In genomic region chr3:96704778-96705177, GRCm38 (mm10) we compare ENCODE assay signal across 10 mouse cellular contexts. TPM values are rescaled to one million over a fixed set of nuclear protein-coding genes. Genes with fewer than 3 reads are reported as not detected.
DNase-seq lines count a peak whose midpoint lies in the region; ATAC-seq and TF ChIP-seq lines count a peak whose summit lies in the region.
"Had no signal": no experiment of that assay in that cellular context is flagged by ENCODE, and none has a peak within 500 bp of the region (broad histone marks: within the 10 kb centered on the region; RNA-seq: fewer than 3 reads in every experiment).

No protein-coding gene starts in this region.

- no peak overlapping the region for H3K4me2 ChIP-seq in heart, postnatal 0 days (ENCODE audit: low read depth, low read length)
- H3K4me2 ChIP-seq in midbrain, embryonic 11.5 days: no peak overlapping the region
- no peak overlapping the region for H3K4me2 ChIP-seq in midbrain, embryonic 13.5 days (replicated peaks)
- H3K4me2 ChIP-seq: embryonic facial prominence, embryonic 12.5 days had no signal

- peak; percentile 37 for TF ChIP-seq CTCF in heart, postnatal 0 days (IDR thresholded peaks at IDR 0.05; ENCODE audit: low read depth)
- peak; percentile 60 for TF ChIP-seq CTCF in bone marrow macrophage, adult 2 months (IDR thresholded peaks at IDR 0.05; ENCODE audit: low read depth, low read length)

- no peak for TF ChIP-seq POLR2A in bone marrow macrophage, adult 2 months (IDR thresholded peaks at IDR 0.05; ENCODE audit: borderline replicate concordance, low read depth, low read length)

- H3K9me3 ChIP-seq in heart, postnatal 0 days (replicated peaks; ENCODE audit: control insufficient read depth, low read length): no peaks in the 10 kb centered on the region
- H3K9me3 ChIP-seq in heart, embryonic 10.5 days: no peaks in the 10 kb centered on the region
- no peaks in the 10 kb centered on the region for H3K9me3 ChIP-seq in midbrain, embryonic 11.5 days (ENCODE audit: control insufficient read depth, low read length)
- no peaks in the 10 kb centered on the region for H3K9me3 ChIP-seq in midbrain, embryonic 13.5 days
- H3K9me3 ChIP-seq: embryonic facial prominence, embryonic 12.5 days had no signal

- intact Hi-C loops in left cerebral cortex, postnatal 36 days (cut with DNase I): loop anchor here (10.0 kb wide), 1 partner anchor 160 kb away; no protein-coding TSS in a partner anchor

- no peak for DNase-seq in heart, postnatal 0 days (ENCODE audit: low spot score)
- no peak for DNase-seq in heart, embryonic 10.5 days (ENCODE audit: low spot score)
- peak; percentile 88 for DNase-seq in midbrain, embryonic 11.5 days (ENCODE audit: low spot score, missing footprints)
- DNase-seq in thymus, postnatal 0 days (ENCODE audit: low spot score): peak; percentile 29
- DNase-seq in urinary bladder, postnatal 25 days (ENCODE audit: low spot score): no peak
- no peak for DNase-seq in left cerebral cortex, postnatal 36 days (ENCODE audit: low spot score in 2 of 2)

- 58% methylated on average over 11 of the region's 11 CpGs for WGBS in heart, postnatal 0 days
- 67% methylated on average over 11 of the region's 11 CpGs for WGBS in heart, embryonic 10.5 days
- WGBS in midbrain, embryonic 11.5 days: 65% methylated on average over 11 of the region's 11 CpGs
- WGBS in midbrain, embryonic 13.5 days: 71% methylated on average over 11 of the region's 11 CpGs

- TF ChIP-seq EP300 in heart, postnatal 0 days (IDR thresholded peaks at IDR 0.05; ENCODE audit: low read depth): no peak

- H3K4me1 ChIP-seq in heart, postnatal 0 days (ENCODE audit: control insufficient read depth, insufficient read depth): no peaks in the 10 kb centered on the region
- H3K4me1 ChIP-seq in heart, embryonic 10.5 days: peaks cover 10% of the 10 kb centered on the region
- no peaks in the 10 kb centered on the region for H3K4me1 ChIP-seq in midbrain, embryonic 11.5 days (ENCODE audit: control insufficient read depth, insufficient read depth, low read length)
- peaks cover 9% of the 10 kb centered on the region; the same call in 1 of the 2 replicates for H3K4me1 ChIP-seq in midbrain, embryonic 13.5 days (replicated peaks)
- H3K4me1 ChIP-seq in bone marrow macrophage, adult 2 months (ENCODE audit: control insufficient read depth, insufficient read depth, low read length): peaks cover 2% of the 10 kb centered on the region; the same call in 1 of the 2 replicates

- no peak overlapping the region for H3K9ac ChIP-seq in heart, postnatal 0 days (replicated peaks; ENCODE audit: low read depth, low read length)
- no peak overlapping the region for H3K9ac ChIP-seq in midbrain, embryonic 11.5 days (ENCODE audit: low read length)
- no peak overlapping the region for H3K9ac ChIP-seq in midbrain, embryonic 13.5 days (replicated peaks)
- H3K9ac ChIP-seq: embryonic facial prominence, embryonic 12.5 days had no signal

- peaks cover 47% of the 10 kb centered on the region for H3K36me3 ChIP-seq in heart, postnatal 0 days (replicated peaks; ENCODE audit: control insufficient read depth, insufficient read depth, low read length)
- H3K36me3 ChIP-seq in heart, embryonic 10.5 days: peaks cover 59% of the 10 kb centered on the region
- H3K36me3 ChIP-seq in midbrain, embryonic 11.5 days (ENCODE audit: control insufficient read depth, insufficient read depth, low read length): peaks cover 13% of the 10 kb centered on the region
- H3K36me3 ChIP-seq in midbrain, embryonic 13.5 days: peaks cover 61% of the 10 kb centered on the region

- no peak for ATAC-seq in heart, postnatal 0 days (ENCODE audit: insufficient read depth, low read depth)
- ATAC-seq in midbrain, embryonic 11.5 days (ENCODE audit: low FRiP score): no peak
- no peak for ATAC-seq in midbrain, embryonic 13.5 days

- no peaks in the 10 kb centered on the region for H3K27me3 ChIP-seq in heart, postnatal 0 days (ENCODE audit: control insufficient read depth, insufficient read depth, low read length)
- H3K27me3 ChIP-seq in heart, embryonic 10.5 days (ENCODE audit: insufficient read depth, poor library complexity, severe bottlenecking): peaks cover 18% of the 10 kb centered on the region; the same call in 1 of the 2 replicates
- no peaks in the 10 kb centered on the region; the same call in 1 of the 2 replicates for H3K27me3 ChIP-seq in midbrain, embryonic 11.5 days (ENCODE audit: control insufficient read depth, insufficient read depth, low read length)
- H3K27me3 ChIP-seq in midbrain, embryonic 13.5 days: peaks cover 12% of the 10 kb centered on the region

- no peak overlapping the region for H3K4me3 ChIP-seq in heart, postnatal 0 days (ENCODE audit: low read depth, low read length)
- H3K4me3 ChIP-seq in heart, embryonic 10.5 days: no peak overlapping the region
- no peak overlapping the region for H3K4me3 ChIP-seq in midbrain, embryonic 11.5 days (ENCODE audit: low read depth, low read length)
- H3K4me3 ChIP-seq in midbrain, embryonic 13.5 days (replicated peaks): no peak overlapping the region
- H3K4me3 ChIP-seq in bone marrow macrophage, adult 2 months (ENCODE audit: insufficient read depth, low read length): no peak overlapping the region
- H3K4me3 ChIP-seq: embryonic facial prominence, embryonic 12.5 days; myocyte had no signal

- H3K27ac ChIP-seq in heart, postnatal 0 days (ENCODE audit: low read depth): no peak overlapping the region
- H3K27ac ChIP-seq in heart, embryonic 10.5 days: no peak overlapping the region
- H3K27ac ChIP-seq in midbrain, embryonic 11.5 days (ENCODE audit: low read depth, low read length): no peak overlapping the region
- H3K27ac ChIP-seq in midbrain, embryonic 13.5 days: no peak overlapping the region
- H3K27ac ChIP-seq in bone marrow macrophage, adult 2 months (ENCODE audit: insufficient read depth, low read depth, low read length): no peak overlapping the region
- H3K27ac ChIP-seq: embryonic facial prominence, embryonic 12.5 days had no signal

RNA-seq across cellular contexts. Expression of gene Nudt17, which starts 3.6 kb away (rescaled TPM):
- total RNA-seq in heart, postnatal 0 days (2014; rRNA removed; ENCODE audit: low replicate concordance): 2.5 and 9.9 TPM in 2 replicates
- 6.9 and 7.9 TPM in 2 replicates for polyA plus RNA-seq in heart, postnatal 0 days (2015; fragmentation: Nextera tagmentation; extraction: Ambion mirVana)
- polyA plus RNA-seq in heart, embryonic 10.5 days (2016; fragmentation: Nextera tagmentation; extraction: Ambion mirVana): 7.1 and 8.5 TPM in 2 replicates
- 14.4 and 16.3 TPM in 2 replicates for polyA plus RNA-seq in midbrain, embryonic 11.5 days (2014; fragmentation: Nextera tagmentation; extraction: Ambion mirVana)
- 10.1 and 10.6 TPM in 2 replicates for polyA plus RNA-seq in midbrain, embryonic 13.5 days (2015; fragmentation: Nextera tagmentation; extraction: Ambion mirVana)
- polyA plus RNA-seq in bone marrow macrophage, adult 2 months (2012; ENCODE audit: insufficient read depth, insufficient read length, missing spikeins): not detected in 2 replicates
- polyA plus RNA-seq in thymus, postnatal 0 days (2015; fragmentation: Nextera tagmentation; extraction: Ambion mirVana): 19.5 and 20.7 TPM in 2 replicates
- total RNA-seq in left cerebral cortex, postnatal 36 days (2021): 1 to 10 TPM; 9.0 to 9.8 TPM

RNA-seq across cellular contexts. Expression of gene Pias3, which starts 8.6 kb away (rescaled TPM):
- total RNA-seq in heart, postnatal 0 days (2014; rRNA removed; ENCODE audit: low replicate concordance): 13.8 and 17.4 TPM in 2 replicates
- polyA plus RNA-seq in heart, postnatal 0 days (2015; fragmentation: Nextera tagmentation; extraction: Ambion mirVana): 19.3 and 22.5 TPM in 2 replicates
- polyA plus RNA-seq in heart, embryonic 10.5 days (2016; fragmentation: Nextera tagmentation; extraction: Ambion mirVana): 41.8 and 43.4 TPM in 2 replicates
- 26.8 and 29.2 TPM in 2 replicates for polyA plus RNA-seq in midbrain, embryonic 11.5 days (2014; fragmentation: Nextera tagmentation; extraction: Ambion mirVana)
- polyA plus RNA-seq in midbrain, embryonic 13.5 days (2015; fragmentation: Nextera tagmentation; extraction: Ambion mirVana): 33.9 and 36.7 TPM in 2 replicates
- 43.5 and 44.0 TPM in 2 replicates for polyA plus RNA-seq in bone marrow macrophage, adult 2 months (2012; ENCODE audit: insufficient read depth, insufficient read length, missing spikeins)
- 11.9 and 12.3 TPM in 2 replicates for polyA plus RNA-seq in thymus, postnatal 0 days (2015; fragmentation: Nextera tagmentation; extraction: Ambion mirVana)
- 10 to 100 TPM; 23.9 to 24.3 TPM for total RNA-seq in left cerebral cortex, postnatal 36 days (2021)

RNA-seq across cellular contexts. Expression of gene Polr3c, which starts 22.6 kb away (rescaled TPM):
- 9.7 and 25.4 TPM in 2 replicates for total RNA-seq in heart, postnatal 0 days (2014; rRNA removed; ENCODE audit: low replicate concordance)
- polyA plus RNA-seq in heart, postnatal 0 days (2015; fragmentation: Nextera tagmentation; extraction: Ambion mirVana): 21.7 and 23.0 TPM in 2 replicates
- 37.7 and 41.0 TPM in 2 replicates for polyA plus RNA-seq in heart, embryonic 10.5 days (2016; fragmentation: Nextera tagmentation; extraction: Ambion mirVana)
- polyA plus RNA-seq in midbrain, embryonic 11.5 days (2014; fragmentation: Nextera tagmentation; extraction: Ambion mirVana): 35.7 and 41.6 TPM in 2 replicates
- 38.4 and 38.8 TPM in 2 replicates for polyA plus RNA-seq in midbrain, embryonic 13.5 days (2015; fragmentation: Nextera tagmentation; extraction: Ambion mirVana)
- polyA plus RNA-seq in bone marrow macrophage, adult 2 months (2012; ENCODE audit: insufficient read depth, insufficient read length, missing spikeins): 41.6 and 49.1 TPM in 2 replicates
- polyA plus RNA-seq in thymus, postnatal 0 days (2015; fragmentation: Nextera tagmentation; extraction: Ambion mirVana): 31.8 and 34.5 TPM in 2 replicates
- 10 to 100 TPM; 24.1 to 28.0 TPM for total RNA-seq in left cerebral cortex, postnatal 36 days (2021)

RNA-seq across cellular contexts. Expression of gene Rnf115, which starts 22.7 kb away (rescaled TPM):
- 27.0 and 35.6 TPM in 2 replicates for total RNA-seq in heart, postnatal 0 days (2014; rRNA removed; ENCODE audit: low replicate concordance)
- 29.0 and 30.0 TPM in 2 replicates for polyA plus RNA-seq in heart, postnatal 0 days (2015; fragmentation: Nextera tagmentation; extraction: Ambion mirVana)
- polyA plus RNA-seq in heart, embryonic 10.5 days (2016; fragmentation: Nextera tagmentation; extraction: Ambion mirVana): 47.9 and 59.6 TPM in 2 replicates
- 90.3 and 98.8 TPM in 2 replicates for polyA plus RNA-seq in midbrain, embryonic 11.5 days (2014; fragmentation: Nextera tagmentation; extraction: Ambion mirVana)
- polyA plus RNA-seq in midbrain, embryonic 13.5 days (2015; fragmentation: Nextera tagmentation; extraction: Ambion mirVana): 76.2 and 80.2 TPM in 2 replicates
- polyA plus RNA-seq in bone marrow macrophage, adult 2 months (2012; ENCODE audit: insufficient read depth, insufficient read length, missing spikeins): 69.5 and 74.8 TPM in 2 replicates
- polyA plus RNA-seq in thymus, postnatal 0 days (2015; fragmentation: Nextera tagmentation; extraction: Ambion mirVana): 65.9 and 73.2 TPM in 2 replicates
- 10 to 100 TPM; 66.4 to 66.7 TPM for total RNA-seq in left cerebral cortex, postnatal 36 days (2021)

RNA-seq across cellular contexts. Expression of gene Ankrd35, which starts 34.8 kb away (rescaled TPM):
- total RNA-seq in heart, postnatal 0 days (2014; rRNA removed; ENCODE audit: low replicate concordance): 0.39 and 0.88 TPM in 2 replicates
- polyA plus RNA-seq in heart, postnatal 0 days (2015; fragmentation: Nextera tagmentation; extraction: Ambion mirVana): 0.31 and 0.32 TPM in 2 replicates
- 0.14 TPM in 2 replicates for polyA plus RNA-seq in heart, embryonic 10.5 days (2016; fragmentation: Nextera tagmentation; extraction: Ambion mirVana)
- 0.10 and 0.19 TPM in 2 replicates for polyA plus RNA-seq in midbrain, embryonic 11.5 days (2014; fragmentation: Nextera tagmentation; extraction: Ambion mirVana)
- polyA plus RNA-seq in midbrain, embryonic 13.5 days (2015; fragmentation: Nextera tagmentation; extraction: Ambion mirVana): 0.58 and 0.59 TPM in 2 replicates
- polyA plus RNA-seq in bone marrow macrophage, adult 2 months (2012; ENCODE audit: insufficient read depth, insufficient read length, missing spikeins): not detected in 2 replicates
- polyA plus RNA-seq in thymus, postnatal 0 days (2015; fragmentation: Nextera tagmentation; extraction: Ambion mirVana): 1.5 and 1.9 TPM in 2 replicates
- total RNA-seq in left cerebral cortex, postnatal 36 days (2021): 1 to 10 TPM; 7.5 to 8.1 TPM

Comparison
In these comparisons a context has a peak if more than half of its experiments do, and no peak if none do; other contexts are left out.
1. DNase-seq: peak in midbrain, embryonic 11.5 days (single experiment) and thymus, postnatal 0 days (single experiment); none in heart, postnatal 0 days (single experiment), heart, embryonic 10.5 days (single experiment), urinary bladder, postnatal 25 days (single experiment) and left cerebral cortex, postnatal 36 days (0 of 2).